Mouse (Mus musculus) neutrophil, adult 5-6 weeks (primary cell): Measurements from ENCODE around the gene Celf1. TPM values are rescaled to one million over a fixed set of nuclear protein-coding genes. Genes with fewer than 3 reads are reported as not detected.
"Not testable (repeated sequence)": the region's sequence is repeated elsewhere in the genome, so short reads cannot be mapped to it uniquely, and the experiment has no call there.

Experiments used
- ATAC-seq: fragments of 151-379, 151-347 bp; 2 replicates; pipeline ENCODE4 v1.8.0; 2017; ENCODE audit warnings: mild to moderate bottlenecking, moderate TSS enrichment; ENCODE audit not compliant: insufficient number of reproducible peaks, poor library complexity, low FRiP score, severe bottlenecking; ENCODE audit errors: extremely low read depth
- total RNA-seq: library from RNA; stranded (forward); fragments of 200-1000 nt; gene quantifications from 2 replicates; pipeline ENCODE4 v1.2.3, GENCODE M21; 2017

Celf1 gene
- total RNA-seq, 1 experiment from 2014 or later, result 53.0 TPM

- 0 out of 2 replicates have a peak, but pooled peaks have one; percentile 44 for ATAC-seq
These were observed 73.7 kb downstream of the Celf1 start for GRCm38 (mm10) chr2:91013881-91014280.

DNA sequence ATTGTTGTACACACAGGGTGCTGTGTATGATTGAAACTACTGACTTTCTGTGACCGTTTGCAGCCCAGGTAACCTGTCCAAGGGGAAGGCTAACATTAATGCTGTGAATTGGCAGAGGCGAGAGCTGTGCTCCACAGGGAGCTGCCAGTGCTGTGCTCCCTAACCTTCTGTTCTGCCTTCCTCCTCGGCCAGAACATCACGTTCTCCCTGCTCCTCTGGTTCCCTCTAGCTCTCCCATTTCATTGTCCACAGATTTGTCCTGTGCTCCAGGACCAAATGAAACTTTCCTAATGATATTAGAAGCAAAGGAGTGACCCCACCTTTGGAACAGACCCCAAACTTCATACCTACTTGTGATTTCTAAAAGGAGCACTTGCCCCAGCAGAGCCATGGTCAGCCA is 75.2 kb downstream of the Celf1 start:
- ATAC-seq, result no peak

GRCm38 (mm10) chr2:91018061-91018788 is 78.0 kb downstream of the Celf1 start:
- no peak for ATAC-seq

- ATAC-seq, result no peak
These were observed 79.7 kb downstream of the Celf1 start for GRCm38 (mm10) chr2:91019911-91020310.

DNA sequence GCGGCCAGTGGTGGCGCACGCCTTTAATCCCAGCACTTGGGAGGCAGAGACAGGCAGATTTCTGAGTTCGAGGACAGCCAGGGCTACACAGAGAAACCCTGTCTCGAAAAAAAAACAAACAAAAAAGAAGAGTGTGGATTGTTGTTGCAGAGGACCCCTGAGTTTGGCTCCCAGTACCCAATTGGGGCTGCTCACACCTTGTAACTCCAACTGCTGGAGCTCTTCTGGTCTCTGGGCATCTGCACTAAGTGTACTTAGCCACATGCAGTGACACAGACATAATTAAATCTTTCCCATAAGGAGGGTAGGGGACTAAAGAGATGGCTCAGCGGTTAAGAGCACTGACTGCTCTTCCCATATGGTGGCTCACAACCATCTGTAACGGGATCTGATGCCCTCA is 82.1 kb downstream of the Celf1 start:
- not testable (repeated sequence) for ATAC-seq

DNA sequence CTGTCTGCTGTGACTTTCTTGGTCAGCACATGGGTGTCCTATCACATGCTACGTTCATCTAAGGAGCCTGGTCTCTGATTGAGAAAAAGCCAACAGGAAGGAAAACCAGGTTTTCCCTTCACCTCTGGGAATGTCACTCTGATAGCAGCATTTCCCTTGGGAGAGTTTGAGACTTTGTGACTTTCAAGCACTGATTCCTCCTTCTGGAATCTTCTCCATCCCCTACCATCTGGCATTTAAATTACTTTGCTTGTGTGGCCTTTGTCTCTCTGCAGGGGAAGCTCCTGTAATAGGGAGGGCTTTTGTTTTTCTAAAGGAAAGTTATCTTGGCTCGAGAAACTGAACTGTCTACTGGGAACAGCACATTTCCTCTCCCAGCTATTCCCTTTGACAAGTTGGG is 82.9 kb downstream of the Celf1 start:
- no peak for ATAC-seq

GRCm38 (mm10) chr2:91023956-91024355 is 83.8 kb downstream of the Celf1 start:
- no peak for ATAC-seq

DNA sequence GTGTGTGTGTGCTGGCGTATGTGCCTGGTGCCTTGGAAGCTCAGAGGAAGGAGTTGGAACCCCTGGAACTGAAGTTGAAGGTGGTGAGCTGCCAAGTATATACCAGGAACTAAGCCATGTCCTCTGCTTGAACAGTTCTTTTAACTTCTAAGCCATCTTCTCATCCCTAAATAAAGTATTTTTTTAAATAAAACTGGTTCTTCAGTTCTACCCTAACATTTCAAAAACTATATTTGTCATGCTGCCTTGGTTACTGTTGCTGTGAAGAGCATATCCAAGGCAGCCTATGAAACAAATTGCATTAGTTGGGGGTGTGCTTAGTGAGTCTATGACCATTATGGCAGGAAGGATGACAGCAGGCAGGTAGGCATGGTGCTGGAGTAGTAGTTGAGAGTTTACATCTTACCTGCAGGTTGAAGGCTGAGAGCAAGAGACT is 84.9 kb downstream of the Celf1 start:
- no peak for ATAC-seq

DNA sequence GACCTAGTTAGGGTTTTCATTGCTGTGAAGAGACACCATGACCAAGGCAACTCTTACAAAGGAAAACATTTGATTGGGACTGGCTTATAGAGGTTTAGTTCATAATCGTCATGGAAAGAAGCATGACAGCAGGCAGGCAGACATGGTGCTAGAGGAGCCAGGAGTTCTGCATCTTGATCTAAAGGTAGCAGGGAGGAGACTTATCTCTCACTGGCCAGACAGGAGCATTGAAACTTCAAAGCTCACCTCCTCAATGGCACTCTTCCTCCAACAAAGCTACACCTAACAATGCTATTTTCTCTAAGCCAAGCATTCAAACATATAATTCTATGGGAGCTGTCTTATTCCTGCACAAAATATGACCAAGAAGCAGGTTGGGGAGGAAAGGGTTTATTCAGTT is 86.3 kb downstream of the Celf1 start:
- no peak for ATAC-seq

GRCm38 (mm10) chr2:91027391-91028214 is 87.4 kb downstream of the Celf1 start:
- no peak for ATAC-seq

- no peak for ATAC-seq
These were observed 91.0 kb downstream of the Celf1 start for GRCm38 (mm10) chr2:91031216-91031615.

DNA sequence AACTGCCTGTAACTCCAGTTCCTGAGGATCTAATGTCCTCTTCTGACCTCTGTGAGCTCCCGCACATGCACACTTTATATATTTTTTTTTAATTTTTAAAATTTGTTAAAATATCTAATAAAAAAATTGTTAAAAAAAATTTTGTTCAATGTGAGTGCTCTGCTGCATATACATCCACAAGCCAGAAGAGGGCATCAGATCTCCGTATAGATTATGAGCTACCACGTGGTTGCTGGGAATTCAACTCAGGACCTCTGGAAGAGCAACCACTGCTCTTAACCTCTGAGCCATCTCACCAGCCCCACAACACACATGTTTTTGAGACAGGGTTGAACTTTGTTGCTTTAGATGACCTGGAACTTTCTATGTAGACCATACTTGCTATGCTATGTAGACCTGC is 92.8 kb downstream of the Celf1 start:
- no peak for ATAC-seq

- no peak for ATAC-seq
These were observed 95.2 kb downstream of the Celf1 start, which contains the start of gene Rapsn for GRCm38 (mm10) chr2:91035385-91035784. Gene Rapsn (plus strand): TSS chr2:91035620.

DNA sequence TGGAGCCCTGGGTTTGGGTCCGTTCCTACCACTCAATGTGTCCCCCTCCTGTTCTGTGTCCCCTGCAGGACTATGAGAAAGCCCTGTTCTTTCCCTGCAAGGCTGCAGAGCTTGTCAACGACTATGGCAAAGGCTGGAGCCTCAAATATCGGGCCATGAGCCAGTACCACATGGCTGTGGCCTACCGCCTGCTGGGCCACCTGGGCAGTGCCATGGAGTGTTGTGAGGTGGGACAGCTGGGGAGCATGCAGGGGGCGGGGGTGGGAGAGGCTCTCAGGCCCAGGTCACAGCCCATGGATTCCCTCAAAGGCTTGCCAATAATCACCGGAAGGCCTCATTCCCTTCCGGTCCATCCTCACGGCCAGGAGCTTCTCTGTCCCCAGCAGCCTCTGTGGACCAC is 101.6 kb downstream of the Celf1 start:
- ATAC-seq, result no peak

- ATAC-seq, result peak; percentile 55
These were observed 102.6 kb downstream of the Celf1 start for GRCm38 (mm10) chr2:91042651-91043398.

- ATAC-seq, result no peak
These were observed 104.5 kb downstream of the Celf1 start for GRCm38 (mm10) chr2:91044727-91045126.

- not testable (repeated sequence) for ATAC-seq
These were observed 105.6 kb downstream of the Celf1 start for GRCm38 (mm10) chr2:91045805-91046204.

- no peak for ATAC-seq
These were observed 107.2 kb downstream of the Celf1 start for GRCm38 (mm10) chr2:91047359-91047758.

DNA sequence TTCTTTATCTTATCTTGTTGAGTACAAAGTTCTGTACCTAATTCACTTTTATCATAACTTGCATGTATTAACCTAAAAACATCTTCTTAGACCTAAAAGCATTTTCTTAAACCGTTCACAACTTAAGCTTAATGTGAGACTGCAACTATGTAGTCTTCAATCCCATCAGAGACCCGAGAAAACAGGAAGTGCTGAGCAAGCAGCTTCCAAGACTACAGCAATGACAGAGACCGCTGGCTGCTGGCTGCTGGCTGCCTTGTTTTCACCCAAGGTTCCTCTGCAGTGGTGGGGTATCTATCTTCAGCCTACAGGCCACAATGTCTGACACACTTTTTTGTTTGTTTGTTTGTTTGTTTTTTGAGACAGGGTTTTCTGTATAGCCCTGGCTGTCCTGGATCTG is 111.7 kb downstream of the Celf1 start:
- no peak for ATAC-seq
